Mouse (Mus musculus) CH12.LX (cell line): ENCODE measurements around the gene Dtnbp1. TPM values are rescaled to one million over a fixed set of nuclear protein-coding genes. Genes with fewer than 3 reads are reported as not detected.

Experiments
- DNase-seq: peaks from one replicate; pipeline ENCODE4 v3.0.0-alpha.2; 2013; ENCODE audit errors: extremely low read depth
- H3K27ac ChIP-seq: 2 replicates; pipeline ENCODE4 v1.5.1; 2012; ENCODE audit warnings: low read depth, mild to moderate bottlenecking, control low read depth, moderate library complexity; ENCODE audit not compliant: insufficient read depth
- H3K27me3 ChIP-seq: replicated peaks from 2 replicates; pipeline ENCODE3; 2012; ENCODE audit warnings: inconsistent platforms
- H3K36me3 ChIP-seq, 2 experiments: replicated peaks in 1 of 2; 2 replicates each; pipeline versions ENCODE3 to v1.6.1; 2012; ENCODE audit warnings: inconsistent platforms in 1 of 2, low read length in 1 of 2, mild to moderate bottlenecking in 1 of 2, mixed read lengths in 1 of 2, moderate library complexity in 1 of 2; ENCODE audit not compliant: control insufficient read depth in 1 of 2, insufficient read depth in 1 of 2
- H3K4me1 ChIP-seq, 2 experiments: 2 replicates each; pipeline ENCODE4 v1.6.1; 2012; ENCODE audit warnings: inconsistent platforms in 1 of 2, moderate library complexity in 1 of 2; ENCODE audit not compliant: insufficient read depth in 2 of 2, control insufficient read depth in 1 of 2
- H3K4me2 ChIP-seq: 2 replicates; pipeline ENCODE4 v1.6.1; 2012; ENCODE audit warnings: low read depth, mild to moderate bottlenecking, control low read depth; ENCODE audit not compliant: poor library complexity, insufficient read depth, severe bottlenecking
- H3K4me3 ChIP-seq, 3 experiments: fragments of 150-350 bp in 1 of 3; sonication (generic) in 1 of 3; replicated peaks in 1 of 3; 2 replicates each; pipeline versions ENCODE3 to v1.5.1; 2011 to 2012; ENCODE audit warnings: low read depth in 2 of 3, low read length in 2 of 3, mild to moderate bottlenecking in 2 of 3, moderate library complexity in 2 of 3, control low read depth in 1 of 3, improper control_type of control experiment in 1 of 3, inconsistent platforms in 1 of 3, mixed read lengths in 1 of 3; ENCODE audit not compliant: poor library complexity in 1 of 3
- H3K79me2 ChIP-seq: replicated peaks from 2 replicates; pipeline ENCODE4 v1.6.1; 2012; ENCODE audit warnings: mild to moderate bottlenecking, moderate library complexity; ENCODE audit not compliant: control insufficient read depth, poor library complexity, insufficient read depth, severe bottlenecking; ENCODE audit errors: extremely low read depth
- H3K9ac ChIP-seq: 2 replicates; pipeline ENCODE4 v1.6.1; 2012; ENCODE audit warnings: low read depth, mild to moderate bottlenecking, control low read depth, moderate library complexity; ENCODE audit not compliant: insufficient read depth
- H3K9me3 ChIP-seq: replicated peaks from 2 replicates; pipeline ENCODE3; 2012; ENCODE audit warnings: low read length, inconsistent platforms, mixed read lengths
- CHD1 ChIP-seq: IDR thresholded peaks from 2 replicates; pipeline ENCODE4 v1.6.1; 2012; ENCODE audit warnings: low read depth, low read length, improper control_type of control experiment, inconsistent platforms
- CTCF ChIP-seq, 2 experiments: IDR thresholded peaks in 1 of 2; conservative IDR thresholded peaks in 1 of 2; 2 replicates each; pipeline ENCODE4 v1.5.1; 2011 to 2012; ENCODE audit warnings: low read depth in 2 of 2, low read length in 2 of 2, improper control_type of control experiment in 1 of 2, inconsistent platforms in 1 of 2, mild to moderate bottlenecking in 1 of 2, moderate library complexity in 1 of 2
- E2F4 ChIP-seq: IDR thresholded peaks from 2 replicates; pipeline ENCODE4 v1.6.1; 2011; ENCODE audit warnings: low read depth, low read length, improper control_type of control experiment; ENCODE audit not compliant: insufficient replicate concordance
- GABPA ChIP-seq: IDR thresholded peaks from 2 replicates; pipeline ENCODE4 v1.6.1; 2012; ENCODE audit warnings: low read depth, low read length, improper control_type of control experiment, inconsistent platforms; ENCODE audit not compliant: insufficient replicate concordance
- IRF4 ChIP-seq: IDR thresholded peaks from 2 replicates; pipeline ENCODE4 v1.6.1; 2014; ENCODE audit warnings: low read depth, mild to moderate bottlenecking, inconsistent platforms, low read length, improper control_type of control experiment
- JUN ChIP-seq: IDR thresholded peaks from 2 replicates; pipeline ENCODE4 v1.6.1; 2011; ENCODE audit warnings: low read depth, mild to moderate bottlenecking, low read length, improper control_type of control experiment, moderate library complexity; ENCODE audit not compliant: insufficient read depth
- JUND ChIP-seq: conservative IDR thresholded peaks from 2 replicates; pipeline ENCODE4 v1.6.1; 2011; ENCODE audit warnings: low read depth, low read length, improper control_type of control experiment
- KAT2A ChIP-seq: IDR thresholded peaks from 2 replicates; pipeline ENCODE4 v1.6.1; 2012; ENCODE audit warnings: low read length, improper control_type of control experiment, inconsistent platforms; ENCODE audit not compliant: insufficient replicate concordance
- MAFK ChIP-seq: IDR thresholded peaks from 2 replicates; pipeline ENCODE4 v1.6.1; 2011; ENCODE audit warnings: low read length, improper control_type of control experiment; ENCODE audit not compliant: insufficient replicate concordance
- MAX ChIP-seq: IDR thresholded peaks from 2 replicates; pipeline ENCODE4 v1.6.1; 2011; ENCODE audit warnings: low read length, improper control_type of control experiment
- MXI1 ChIP-seq: IDR thresholded peaks from 2 replicates; pipeline ENCODE4 v1.6.1; 2011; ENCODE audit warnings: mild to moderate bottlenecking, low read depth, low read length, improper control_type of control experiment
- MYC ChIP-seq: IDR thresholded peaks from 2 replicates; pipeline ENCODE4 v1.6.1; 2011; ENCODE audit warnings: low read depth, mild to moderate bottlenecking, improper control_type of control experiment, low read length
- NELFE ChIP-seq: IDR thresholded peaks from 2 replicates; pipeline ENCODE4 v1.6.1; 2011; ENCODE audit warnings: low read depth, low read length, improper control_type of control experiment
- NRF1 ChIP-seq: IDR thresholded peaks from 2 replicates; pipeline ENCODE4 v1.6.1; 2014; ENCODE audit warnings: low read depth, mild to moderate bottlenecking, inconsistent platforms, low read length, improper control_type of control experiment, moderate library complexity
- PAX5 ChIP-seq: IDR thresholded peaks from 2 replicates; pipeline ENCODE4 v1.6.1; 2012; ENCODE audit warnings: low read length, inconsistent platforms, mixed read lengths
- POLR2A ChIP-seq: IDR thresholded peaks from 2 replicates; pipeline ENCODE4 v1.6.1; 2011; ENCODE audit warnings: low read depth, mild to moderate bottlenecking, improper control_type of control experiment, low read length
- RAD21 ChIP-seq: IDR thresholded peaks from 2 replicates; pipeline ENCODE4 v1.6.1; 2011; ENCODE audit warnings: low read depth, mild to moderate bottlenecking, low read length, improper control_type of control experiment, moderate library complexity
- RCOR1 ChIP-seq: conservative IDR thresholded peaks from 2 replicates; pipeline ENCODE4 v1.6.1; 2012; ENCODE audit warnings: low read depth, mild to moderate bottlenecking, inconsistent platforms, low read length, improper control_type of control experiment
- SIN3A ChIP-seq: IDR thresholded peaks from 2 replicates; pipeline ENCODE4 v1.6.1; 2012; ENCODE audit warnings: low read length, improper control_type of control experiment, inconsistent platforms
- TBP ChIP-seq: conservative IDR thresholded peaks from 2 replicates; pipeline ENCODE4 v1.6.1; 2011; ENCODE audit warnings: low read depth, low read length, improper control_type of control experiment
- USF1 ChIP-seq: IDR thresholded peaks from 2 replicates; pipeline ENCODE4 v1.6.1; 2014; ENCODE audit warnings: low read depth, mild to moderate bottlenecking, inconsistent platforms, low read length, improper control_type of control experiment
- USF2 ChIP-seq: conservative IDR thresholded peaks from 2 replicates; pipeline ENCODE4 v1.6.1; 2011; ENCODE audit warnings: low read depth, low read length, improper control_type of control experiment
- ZKSCAN1 ChIP-seq: IDR thresholded peaks from 2 replicates; pipeline ENCODE4 v1.6.1; 2012; ENCODE audit warnings: low read depth, inconsistent platforms, low read length, improper control_type of control experiment, borderline replicate concordance
- ZMIZ1 ChIP-seq: IDR thresholded peaks from 2 replicates; pipeline ENCODE4 v1.6.1; 2012; ENCODE audit warnings: low read depth, mild to moderate bottlenecking, inconsistent platforms, low read length, improper control_type of control experiment
- ZNF384 ChIP-seq: IDR thresholded peaks from 2 replicates; pipeline ENCODE4 v1.6.1; 2012; ENCODE audit warnings: low read depth, low read length, improper control_type of control experiment, inconsistent platforms
- dilution Hi-C: fragments of 300-500 bp; cut with MboI; formaldehyde crosslinking; loops from 2 replicates; pipeline ENCODE4 v1.14.3; 2020; ENCODE audit warnings: low sequenced_read_pairs; ENCODE audit not compliant: extremely low pct_unique_long_range_greater_than_20kb, extremely low pct_ligation_motif_present
- in situ Hi-C: fragments of 300-500 bp; cut with MboI; formaldehyde crosslinking; loops from 3 replicates; pipeline ENCODE4 v1.14.3; 2019; ENCODE audit warnings: low sequenced_read_pairs, low pct_ligation_motif_present, low pct_unique_long_range_greater_than_20kb, mixed read lengths
- polyA plus RNA-seq: library from polyadenylated mRNA; unstranded; fragments of >175 nt; gene quantifications from 2 replicates; pipeline ENCODE4 v1.2.1, GENCODE M21; 2012; ENCODE audit warnings: low read depth; ENCODE audit not compliant: insufficient read length
- total RNA-seq, 2 experiments: library from RNA; depleted of rRNA; stranded (reverse); fragments of 300-350 nt in 1 of 2; fragments of >200 nt in 1 of 2; gene quantifications; 2 replicates each; pipeline ENCODE4 v1.2.3; 2012 to 2014

The Dtnbp1 gene
- total and polyA plus RNA-seq, 3 experiments, result 32.4 to 69.2 (median 35.9) TPM

DNA sequence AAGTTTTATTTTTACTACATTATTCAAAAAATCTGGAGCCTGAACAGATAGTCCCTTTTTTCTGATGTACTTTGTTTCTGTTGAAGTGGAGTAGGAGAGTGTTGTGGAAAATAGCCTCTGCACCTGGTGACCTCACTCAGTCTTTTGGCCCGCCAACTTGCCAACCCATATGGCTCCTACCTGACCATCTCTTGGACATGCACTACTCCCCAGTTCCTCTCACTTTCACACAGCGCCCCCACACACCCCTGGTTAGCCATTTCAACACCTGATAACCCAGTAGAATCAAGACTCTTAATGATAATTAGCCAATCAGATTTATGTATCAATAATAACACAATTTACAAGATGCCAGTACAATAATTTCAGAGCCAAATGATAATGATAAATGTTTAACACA, 115.7 kb downstream of the Dtnbp1 start:
- Histone ChIP-seq H3K4me3 (no peak overlapping the region), H3K27ac (no peak overlapping the region), H3K27me3 (no peaks in the 10 kb centered on the region), H3K4me2 (no peak overlapping the region), H3K79me2 (no peaks in the 10 kb centered on the region), H3K9me3 (no peaks in the 10 kb centered on the region), H3K4me1 (no peaks in the 10 kb centered on the region), H3K9ac (no peak overlapping the region), H3K36me3 (peaks cover 0 to 35% of the 10 kb centered on the region in 2 experiments)
- dilution Hi-C loops (no loop called here), in situ Hi-C loops (no loop called here)
- DNase-seq, result no peak
- TF ChIP-seq USF2 (no peak), E2F4 (no peak), CHD1 (no peak), JUN (no peak), NRF1 (no peak), MAFK (no peak), RCOR1 (no peak), POLR2A (no peak), GABPA (no peak), ZMIZ1 (no peak), ZKSCAN1 (no peak), SIN3A (no peak), MYC (no peak), NELFE (no peak), KAT2A (no peak), PAX5 (no peak), RAD21 (no peak), JUND (no peak), TBP (no peak)

DNA sequence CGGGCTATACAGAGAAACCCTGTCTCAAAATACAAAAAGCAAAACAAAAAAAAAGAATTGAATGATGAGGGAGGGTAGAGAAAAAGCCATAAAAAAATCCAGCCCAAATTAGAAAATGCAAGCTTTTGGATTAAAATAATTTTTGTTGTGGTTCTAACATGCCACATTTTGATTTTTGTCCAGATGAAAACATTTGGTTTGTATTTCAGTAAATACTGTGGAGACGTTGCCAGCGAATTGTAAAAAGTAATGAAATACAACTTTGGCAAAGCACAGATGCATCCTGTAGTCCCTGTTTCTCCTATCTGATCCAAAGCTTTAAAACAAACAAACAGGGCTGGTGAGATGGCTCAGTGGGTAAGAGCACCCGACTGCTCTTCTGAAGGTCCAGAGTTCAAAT, 120.9 kb downstream of the Dtnbp1 start:
- H3K4me3 ChIP-seq, result no peak overlapping the region
- H3K27ac ChIP-seq, result no peak overlapping the region
- H3K36me3 ChIP-seq, result peaks cover 0 to 30% of the 10 kb centered on the region in 2 experiments
- in situ Hi-C loops, result no loop called here
- H3K4me1 ChIP-seq, result peaks cover 0 to 10% of the 10 kb centered on the region in 2 experiments; a peak in 2 of 4 replicates
- TF ChIP-seq GABPA (no peak), MXI1 (no peak), ZKSCAN1 (no peak), ZNF384 (no peak), KAT2A (no peak), IRF4 (no peak), CTCF (conservative IDR thresholded peaks at IDR 0.05 in 1 of 2, IDR thresholded peaks at IDR 0.05 in 1 of 2; ENCODE audit: low read depth in 2 of 2, low read length in 2 of 2) (no peak), USF1 (no peak), MAX (no peak)
- no peaks in the 10 kb centered on the region for H3K9me3 ChIP-seq
- no peak for DNase-seq
- dilution Hi-C loops, result no loop called here
- no peaks in the 10 kb centered on the region for H3K79me2 ChIP-seq
- no peak overlapping the region for H3K4me2 ChIP-seq
- no peaks in the 10 kb centered on the region for H3K27me3 ChIP-seq
- H3K9ac ChIP-seq, result no peak overlapping the region
